Mouse (Mus musculus) layer of hippocampus, postnatal 14 days (tissue): ENCODE measurements around the gene Rasa4. TPM values are rescaled to one million over a fixed set of nuclear protein-coding genes. Genes with fewer than 3 reads are reported as not detected.
A peak's percentile ranks its signal among the peaks of the same experiment; 100 is the strongest.
"Not testable (repeated sequence)": the region's sequence is repeated elsewhere in the genome, so short reads cannot be mapped to it uniquely, and the experiment has no call there.

Experiments used
- DNase-seq, 2 experiments: peaks; one replicate each; pipeline ENCODE4 v3.0.0; 2021 to 2022; ENCODE audit warnings: low spot score in 2 of 2, mixed read lengths in 1 of 2
- total RNA-seq, 2 experiments: library from RNA; stranded (reverse); gene quantifications; 2 replicates each; pipeline ENCODE4 v1.2.3; 2021

Rasa4 gene
- total RNA-seq, 2 experiments from 2014 or later, result 4.3 to 4.4 TPM

GRCm38 (mm10) chr5:136066404-136067148, 17.1 kb upstream of the Rasa4 start:
- not testable (repeated sequence) for DNase-seq

- no peak for DNase-seq
Observed at GRCm38 (mm10) chr5:136069411-136069810, 14.3 kb upstream of the Rasa4 start.

- no peak for DNase-seq
Observed at GRCm38 (mm10) chr5:136073051-136073450, 10.7 kb upstream of the Rasa4 start.

GRCm38 (mm10) chr5:136073526-136073925, 10.2 kb upstream of the Rasa4 start:
- no peak for DNase-seq

- no peak for DNase-seq
Observed at GRCm38 (mm10) chr5:136075076-136075475, 8.6 kb upstream of the Rasa4 start.

- peak in 1 of 2 experiments; percentile 39 for DNase-seq
Observed at GRCm38 (mm10) chr5:136076284-136076683, 7.4 kb upstream of the Rasa4 start.

GRCm38 (mm10) chr5:136077001-136077550, 6.6 kb upstream of the Rasa4 start:
- no peak for DNase-seq

GRCm38 (mm10) chr5:136078136-136078535, 5.6 kb upstream of the Rasa4 start:
- DNase-seq, result no peak

GRCm38 (mm10) chr5:136082345-136082744, 1.4 kb upstream of the Rasa4 start:
- DNase-seq, result no peak

GRCm38 (mm10) chr5:136084144-136084881, 597 bp downstream of the Rasa4 start:
- no peak for DNase-seq

- DNase-seq, result no peak
Observed at GRCm38 (mm10) chr5:136084891-136085651, 1.4 kb downstream of the Rasa4 start.

- DNase-seq, result no peak
Observed at GRCm38 (mm10) chr5:136086290-136086689, 2.6 kb downstream of the Rasa4 start.

- no peak for DNase-seq
Observed at GRCm38 (mm10) chr5:136088821-136089575, 5.3 kb downstream of the Rasa4 start.

GRCm38 (mm10) chr5:136091927-136092326, 8.2 kb downstream of the Rasa4 start:
- DNase-seq, result no peak

- no peak for DNase-seq
Observed at GRCm38 (mm10) chr5:136094249-136095010, 10.7 kb downstream of the Rasa4 start.

GRCm38 (mm10) chr5:136095089-136095488, 11.4 kb downstream of the Rasa4 start:
- DNase-seq, result no peak

GRCm38 (mm10) chr5:136098536-136098935, 14.8 kb downstream of the Rasa4 start:
- DNase-seq, result no peak

GRCm38 (mm10) chr5:136102099-136102820, 18.5 kb downstream of the Rasa4 start:
- peak; percentile 71 to 77 for DNase-seq

GRCm38 (mm10) chr5:136104511-136104910, 20.8 kb downstream of the Rasa4 start:
- no peak for DNase-seq
